Mouse (Mus musculus) liver, postnatal 0 days (tissue): ENCODE measurements around the gene Sf3a1.

Experiments used
- CTCF ChIP-seq: sonication (generic); IDR thresholded peaks from 2 replicates; pipeline ENCODE4 v1.5.1; 2016; ENCODE audit warnings: antibody characterized with exemption, low read depth
- EP300 ChIP-seq: IDR thresholded peaks from 2 replicates; pipeline ENCODE4 v1.6.1; 2016; ENCODE audit warnings: antibody characterized with exemption, low read depth, mild to moderate bottlenecking

GRCm38 (mm10) chr11:4196636-4197035, 36.5 kb downstream of the Sf3a1 start:
- TF ChIP-seq CTCF (no peak), EP300 (no peak)
